Mouse (Mus musculus) cerebellum, adult 2 months (tissue): Measurements from ENCODE around the gene Cnksr1. TPM values are rescaled to one million over a fixed set of nuclear protein-coding genes. Genes with fewer than 3 reads are reported as not detected.
"Not testable (repeated sequence)": the region's sequence is repeated elsewhere in the genome, so short reads cannot be mapped to it uniquely, and the experiment has no call there.

Experiments
- DNase-seq, 2 experiments: peaks; one replicate each; pipeline ENCODE4 v3.0.0; 2021
- H3K27ac ChIP-seq: fragments of 200-500 bp; 2 replicates; pipeline ENCODE4 v1.5.1; 2012; ENCODE audit warnings: low read length, control low read depth, inconsistent platforms; ENCODE audit not compliant: insufficient read depth
- H3K27me3 ChIP-seq: fragments of 200-500 bp; 2 replicates; pipeline ENCODE4 v1.6.1; 2012; ENCODE audit warnings: inconsistent platforms, mild to moderate bottlenecking, low read length, moderate library complexity; ENCODE audit not compliant: control insufficient read depth, insufficient read depth
- H3K4me1 ChIP-seq: fragments of 200-500 bp; 2 replicates; pipeline ENCODE4 v1.6.1; 2011; ENCODE audit warnings: low read length; ENCODE audit not compliant: control insufficient read depth, insufficient read depth
- H3K4me3 ChIP-seq: fragments of 200-500 bp; replicated peaks from 2 replicates; pipeline ENCODE3; 2011; ENCODE audit warnings: mild to moderate bottlenecking, low read depth, low read length, control low read depth; ENCODE audit not compliant: insufficient read depth
- CTCF ChIP-seq: fragments of 200-500 bp; IDR thresholded peaks from 2 replicates; pipeline ENCODE4 v1.5.1; 2011; ENCODE audit warnings: low read depth, mild to moderate bottlenecking, control low read depth, low read length, moderate library complexity, borderline replicate concordance; ENCODE audit not compliant: insufficient read depth
- POLR2A ChIP-seq: fragments of 200-500 bp; IDR thresholded peaks from 2 replicates; pipeline ENCODE4 v1.6.1; 2011; ENCODE audit warnings: low read length, control low read depth, borderline replicate concordance; ENCODE audit not compliant: insufficient read depth
- WGBS: fragments of 180-500 bp; shearing (Covaris S2); methylation state at CpG from one replicate; pipeline ENCODE4 v1.1.7; 2018; 5-methylcytosine and 5-hydroxymethylcytosine counted together
- polyA plus RNA-seq: library from polyadenylated mRNA; depleted of rRNA; stranded (reverse); fragments of >200 nt; gene quantifications from 2 replicates; pipeline ENCODE4 v1.2.3, GENCODE M21; 2012

Cnksr1 gene
- polyA plus RNA-seq, 1 experiment, result 0.56 TPM

GRCm38 (mm10) chr4:134271979-134272378 lies 33.8 kb upstream of the Cnksr1 start:
- TF ChIP-seq CTCF (no peak), POLR2A (no peak)
- WGBS, result 75% methylated on average over 7 of the region's 7 CpGs
- Histone ChIP-seq H3K27ac (no peak overlapping the region), H3K4me3 (no peak overlapping the region), H3K27me3 (no peaks in the 10 kb centered on the region; the same call in 1 of the 2 replicates), H3K4me1 (no peaks in the 10 kb centered on the region)
- DNase-seq, result no peak

GRCm38 (mm10) chr4:134269622-134270021 lies 31.4 kb upstream of the Cnksr1 start:
- not testable (repeated sequence) for H3K27me3 ChIP-seq, H3K4me3 ChIP-seq, DNase-seq, H3K27ac ChIP-seq, H3K4me1 ChIP-seq

GRCm38 (mm10) chr4:134268102-134268655 lies 30.0 kb upstream of the Cnksr1 start:
- 83% methylated on average over 19 of the region's 19 CpGs for WGBS
- Histone ChIP-seq H3K4me1 (no peaks in the 10 kb centered on the region), H3K4me3 (no peak overlapping the region), H3K27ac (no peak overlapping the region), H3K27me3 (no peaks in the 10 kb centered on the region; the same call in 1 of the 2 replicates)
- no peak for DNase-seq
- TF ChIP-seq POLR2A, result no peak
- TF ChIP-seq CTCF, result no peak

- TF ChIP-seq POLR2A (no peak), CTCF (no peak)
- DNase-seq, result no peak
- H3K27me3 ChIP-seq, result no peaks in the 10 kb centered on the region
- no peak overlapping the region for H3K4me3 ChIP-seq
- H3K27ac ChIP-seq, result no peak overlapping the region
- no peaks in the 10 kb centered on the region for H3K4me1 ChIP-seq
- WGBS, result 61% methylated on average over 9 of the region's 9 CpGs
Measured at GRCm38 (mm10) chr4:134265860-134266585, 27.8 kb upstream of the Cnksr1 start.

GRCm38 (mm10) chr4:134263191-134263590 lies 25.0 kb upstream of the Cnksr1 start:
- 26% methylated on average over 6 of the region's 6 CpGs for WGBS
- H3K27me3 ChIP-seq, result no peaks in the 10 kb centered on the region
- TF ChIP-seq POLR2A (no peak), CTCF (peak; percentile 63; the same call in 1 of the 2 replicates)
- DNase-seq, result peak; percentile 31 to 36
- no peak overlapping the region for H3K27ac ChIP-seq
- no peaks in the 10 kb centered on the region for H3K4me1 ChIP-seq
- H3K4me3 ChIP-seq, result no peak overlapping the region

- no peaks in the 10 kb centered on the region; the same call in 1 of the 2 replicates for H3K27me3 ChIP-seq
- no peak for TF ChIP-seq POLR2A
- TF ChIP-seq CTCF, result no peak
- 65% methylated on average over 11 of the region's 11 CpGs for WGBS
- no peak for DNase-seq
- H3K27ac ChIP-seq, result no peak overlapping the region
- H3K4me3 ChIP-seq, result no peak overlapping the region
- H3K4me1 ChIP-seq, result no peaks in the 10 kb centered on the region
Measured at GRCm38 (mm10) chr4:134258354-134258753, 20.2 kb upstream of the Cnksr1 start.

GRCm38 (mm10) chr4:134257198-134258009 lies 19.2 kb upstream of the Cnksr1 start:
- Histone ChIP-seq H3K27ac (no peak overlapping the region), H3K4me1 (no peaks in the 10 kb centered on the region), H3K4me3 (no peak overlapping the region), H3K27me3 (no peaks in the 10 kb centered on the region; the same call in 1 of the 2 replicates)
- TF ChIP-seq CTCF (no peak), POLR2A (no peak)
- no peak for DNase-seq
- 51% methylated on average over 11 of the region's 11 CpGs for WGBS
